Mouse (Mus musculus): ENCODE measurements around the gene Galns.
"Not testable (repeated sequence)": the region's sequence is repeated elsewhere in the genome, so short reads cannot be mapped to it uniquely, and the experiment has no call there.

The Galns gene

GRCm38 (mm10) chr8:122596031-122596430, 15.2 kb downstream of the Galns start:
- DNase-seq (ENCODE audit: low read depth in 2 of 2, low spot score in 2 of 2), result peak in 1 of 2 experiments; percentile 20

GRCm38 (mm10) chr8:122593783-122594507, 17.3 kb downstream of the Galns start:
- DNase-seq (ENCODE audit: low read depth in 2 of 2, low spot score in 2 of 2), result no peak

GRCm38 (mm10) chr8:122593240-122593639, 18.0 kb downstream of the Galns start:
- DNase-seq (ENCODE audit: low read depth in 2 of 2, low spot score in 2 of 2), result no peak

GRCm38 (mm10) chr8:122586749-122587148, 24.5 kb downstream of the Galns start:
- DNase-seq (ENCODE audit: low read depth in 2 of 2, low spot score in 2 of 2), result no peak

GRCm38 (mm10) chr8:122586171-122586570, 25.1 kb downstream of the Galns start:
- DNase-seq (ENCODE audit: low read depth in 2 of 2, low spot score in 2 of 2), result no peak

GRCm38 (mm10) chr8:122585411-122585891, 25.8 kb downstream of the Galns start:
- DNase-seq (ENCODE audit: low read depth in 2 of 2, low spot score in 2 of 2), result no peak

GRCm38 (mm10) chr8:122584981-122585380, 26.3 kb downstream of the Galns start:
- DNase-seq (ENCODE audit: low read depth in 2 of 2, low spot score in 2 of 2), result no peak

- DNase-seq (ENCODE audit: low read depth in 2 of 2, low spot score in 2 of 2), result no peak
Measured at GRCm38 (mm10) chr8:122580926-122581325, 30.3 kb downstream of the Galns start.

- DNase-seq (ENCODE audit: low read depth in 2 of 2, low spot score in 2 of 2), result no peak
Measured at GRCm38 (mm10) chr8:122579196-122579595, 32.1 kb downstream of the Galns start.

GRCm38 (mm10) chr8:122577116-122577515, 34.1 kb downstream of the Galns start:
- DNase-seq (ENCODE audit: low read depth in 2 of 2, low spot score in 2 of 2), result no peak

GRCm38 (mm10) chr8:122576648-122577022, 34.6 kb downstream of the Galns start, which contains the start of gene Aprt:
Aprt (minus strand) TSS chr8:122576909.
- DNase-seq (ENCODE audit: low read depth in 2 of 2, low spot score in 2 of 2), result peak; percentile 91 to 97

GRCm38 (mm10) chr8:122575735-122576647, 35.3 kb downstream of the Galns start:
- no peak for DNase-seq (ENCODE audit: low read depth in 2 of 2, low spot score in 2 of 2)

- no peak for DNase-seq (ENCODE audit: low read depth in 2 of 2, low spot score in 2 of 2)
Measured at GRCm38 (mm10) chr8:122575286-122575685, 36.0 kb downstream of the Galns start.

GRCm38 (mm10) chr8:122574667-122575251, 36.5 kb downstream of the Galns start:
- DNase-seq (ENCODE audit: low read depth in 2 of 2, low spot score in 2 of 2), result no peak

GRCm38 (mm10) chr8:122574264-122574663, 37.0 kb downstream of the Galns start:
- DNase-seq (ENCODE audit: low read depth in 2 of 2, low spot score in 2 of 2), result no peak

- DNase-seq (ENCODE audit: low read depth in 2 of 2, low spot score in 2 of 2), result no peak
Measured at GRCm38 (mm10) chr8:122573577-122573976, 37.7 kb downstream of the Galns start.

GRCm38 (mm10) chr8:122573176-122573575, 38.1 kb downstream of the Galns start:
- not testable (repeated sequence) for DNase-seq (ENCODE audit: low read depth in 2 of 2, low spot score in 2 of 2)

GRCm38 (mm10) chr8:122572751-122573150, 38.5 kb downstream of the Galns start:
- DNase-seq (ENCODE audit: low read depth in 2 of 2, low spot score in 2 of 2), result no peak

- no peak for DNase-seq (ENCODE audit: low read depth in 2 of 2, low spot score in 2 of 2)
Measured at GRCm38 (mm10) chr8:122571750-122572267, 39.5 kb downstream of the Galns start.

GRCm38 (mm10) chr8:122571153-122571552, 40.1 kb downstream of the Galns start:
- no peak for DNase-seq (ENCODE audit: low read depth in 2 of 2, low spot score in 2 of 2)

- DNase-seq (ENCODE audit: low read depth in 2 of 2, low spot score in 2 of 2), result no peak
Measured at GRCm38 (mm10) chr8:122569996-122570395, 41.3 kb downstream of the Galns start.

Measured in CD8-positive naive resting alpha-beta T cell, adult 2 months (primary cell).